Mouse (Mus musculus) embryo, embryonic 11 days (tissue): ENCODE data around the gene Mrps35.
A peak's percentile ranks its signal among the peaks of the same experiment; 100 is the strongest.

Experiments
- DNase-seq: peaks from one replicate; pipeline ENCODE4 v3.0.0-alpha.2; 2015

Mrps35 gene

DNA sequence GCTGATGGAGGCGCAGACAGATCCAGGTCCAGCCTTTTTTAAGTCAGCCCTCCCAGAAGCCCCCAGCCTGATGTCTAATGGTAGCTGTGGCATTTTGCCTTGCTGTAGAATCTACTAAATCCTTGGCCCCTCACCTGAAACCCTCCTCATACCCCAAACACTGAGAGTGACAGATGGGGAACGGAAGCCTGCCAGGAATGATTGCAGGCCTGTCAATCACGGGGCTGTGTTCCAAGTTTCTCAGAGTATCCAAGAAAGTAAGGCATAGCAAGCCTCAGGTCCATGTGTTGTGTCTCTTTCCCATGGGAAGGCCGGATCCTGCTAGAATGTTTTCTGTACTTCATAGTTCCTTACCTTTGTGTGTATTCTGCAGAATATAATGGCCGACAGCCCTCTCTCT, 47.6 kb downstream of the Mrps35 start:
- no peak for DNase-seq

GRCm38 (mm10) chr6:147091136-147092120, 48.9 kb downstream of the Mrps35 start, which contains the start of gene Klhl42:
TSS of gene Klhl42 (plus strand) at chr6:147091379.
- DNase-seq, result peak; percentile 85

DNA sequence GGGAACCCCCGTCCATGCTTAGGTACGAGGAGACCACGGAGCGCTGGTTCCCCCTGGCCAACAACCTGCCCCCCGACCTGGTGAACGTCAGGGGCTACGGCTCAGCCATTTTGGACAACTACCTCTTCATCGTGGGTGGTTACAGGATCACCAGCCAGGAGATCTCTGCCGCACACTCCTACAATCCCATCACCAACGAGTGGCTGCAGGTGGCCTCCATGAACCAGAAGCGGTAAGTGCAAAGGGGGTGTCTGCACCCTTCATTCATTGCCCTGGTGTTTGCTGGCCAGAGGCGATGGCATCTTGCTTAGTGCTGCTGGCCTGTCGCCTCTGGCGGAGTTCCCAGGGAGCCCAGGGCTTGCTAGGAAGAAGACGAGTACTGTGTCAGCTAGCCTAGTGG, 49.6 kb downstream of the Mrps35 start:
- DNase-seq, result peak; percentile 34

DNA sequence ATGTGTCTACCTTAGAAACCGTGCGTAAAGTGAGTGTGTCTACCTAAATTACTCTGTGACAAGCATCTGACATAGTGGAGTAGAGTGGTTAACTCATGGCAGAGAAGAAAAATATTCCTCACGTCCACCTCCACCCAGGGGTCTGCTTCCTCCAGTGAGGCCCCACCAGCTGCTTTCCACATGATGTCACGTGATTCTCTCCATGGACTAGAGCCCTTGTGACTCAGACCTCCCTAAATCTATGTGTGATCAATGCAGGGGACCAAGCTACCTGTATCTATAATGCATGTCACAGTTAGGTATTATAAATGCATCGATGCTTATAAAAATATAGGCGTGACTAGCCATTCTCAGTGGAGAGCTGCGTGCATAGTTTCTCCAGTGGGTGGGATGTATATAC, 52.2 kb downstream of the Mrps35 start:
- DNase-seq, result no peak

GRCm38 (mm10) chr6:147096109-147096508, 53.5 kb downstream of the Mrps35 start:
- no peak for DNase-seq

DNA sequence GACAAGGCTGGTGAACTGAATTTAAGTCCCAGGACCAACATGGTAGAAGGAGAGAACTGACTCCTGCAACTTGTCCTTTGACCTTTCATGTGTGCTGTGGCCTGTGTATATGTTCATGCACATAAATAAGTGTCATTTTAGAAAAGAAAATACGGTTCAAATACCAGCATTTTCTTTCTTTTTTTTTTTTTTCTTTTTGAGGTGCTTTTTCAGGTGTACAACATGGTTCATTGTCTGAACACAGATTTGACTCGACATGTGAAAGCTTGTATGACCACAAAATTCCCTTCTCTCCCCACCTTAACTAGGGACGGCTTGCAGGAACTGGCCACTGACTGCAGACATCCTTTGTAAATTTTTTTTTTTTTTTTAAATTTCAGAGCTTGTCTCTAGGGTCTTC, 54.4 kb downstream of the Mrps35 start:
- DNase-seq, result no peak

DNA sequence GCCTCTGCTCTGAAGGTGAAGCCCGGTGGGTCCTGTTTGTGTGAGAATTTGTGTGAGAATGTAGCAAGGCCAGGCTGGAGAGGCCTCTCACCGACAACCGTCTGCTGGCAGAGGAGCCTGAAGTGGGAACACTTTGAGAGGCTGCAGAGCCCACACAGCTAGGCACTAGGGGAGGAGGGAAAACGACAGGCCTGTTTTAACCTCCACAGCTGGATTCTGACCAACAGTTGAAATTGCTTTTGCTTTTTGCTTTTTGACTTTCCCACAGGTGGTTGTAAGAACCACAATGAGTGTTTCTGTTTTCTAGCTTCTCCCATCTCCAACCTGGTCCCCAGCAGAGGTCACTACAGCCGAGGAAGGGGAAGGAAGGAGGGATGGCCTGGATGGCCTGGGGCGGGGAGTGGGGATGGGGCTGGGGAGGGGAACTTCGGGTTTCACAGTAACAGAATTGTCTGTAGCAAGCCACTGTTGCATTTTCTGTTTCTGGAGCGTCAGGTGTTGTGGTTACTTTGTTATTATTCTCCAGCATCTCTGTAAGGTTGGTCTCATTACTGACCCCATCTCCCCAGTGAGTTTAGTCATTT, 54.9 kb downstream of the Mrps35 start:
- DNase-seq, result no peak

GRCm38 (mm10) chr6:147099458-147100277, 57.1 kb downstream of the Mrps35 start:
- no peak for DNase-seq

DNA sequence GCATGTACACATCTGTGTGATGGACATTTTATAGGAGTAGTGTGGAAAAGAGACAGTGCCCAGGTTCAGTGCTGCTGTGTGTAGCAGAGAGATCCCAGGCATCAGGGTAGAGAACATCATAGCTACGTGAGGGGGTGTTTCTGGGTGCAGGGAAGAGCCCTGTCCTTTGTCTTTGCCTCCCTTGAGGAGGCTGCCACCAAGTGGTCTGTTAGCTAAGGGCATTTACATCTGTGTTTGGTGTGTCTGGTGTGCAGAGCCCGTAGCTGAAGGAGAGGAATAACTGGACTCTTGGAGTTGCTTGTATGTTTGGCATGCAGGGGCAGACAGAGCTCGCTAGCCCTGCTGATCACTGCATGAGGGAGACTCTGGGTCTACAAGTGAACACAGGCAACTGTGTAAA, 59.7 kb downstream of the Mrps35 start:
- DNase-seq, result no peak

GRCm38 (mm10) chr6:147105529-147105928, 63.0 kb downstream of the Mrps35 start:
- no peak for DNase-seq

GRCm38 (mm10) chr6:147106716-147107115, 64.2 kb downstream of the Mrps35 start:
- no peak for DNase-seq

GRCm38 (mm10) chr6:147109283-147109682, 66.7 kb downstream of the Mrps35 start:
- no peak for DNase-seq

GRCm38 (mm10) chr6:147116579-147116978, 74.0 kb downstream of the Mrps35 start:
- peak; percentile 90 for DNase-seq

GRCm38 (mm10) chr6:147117764-147118163, 75.2 kb downstream of the Mrps35 start:
- no peak for DNase-seq

DNA sequence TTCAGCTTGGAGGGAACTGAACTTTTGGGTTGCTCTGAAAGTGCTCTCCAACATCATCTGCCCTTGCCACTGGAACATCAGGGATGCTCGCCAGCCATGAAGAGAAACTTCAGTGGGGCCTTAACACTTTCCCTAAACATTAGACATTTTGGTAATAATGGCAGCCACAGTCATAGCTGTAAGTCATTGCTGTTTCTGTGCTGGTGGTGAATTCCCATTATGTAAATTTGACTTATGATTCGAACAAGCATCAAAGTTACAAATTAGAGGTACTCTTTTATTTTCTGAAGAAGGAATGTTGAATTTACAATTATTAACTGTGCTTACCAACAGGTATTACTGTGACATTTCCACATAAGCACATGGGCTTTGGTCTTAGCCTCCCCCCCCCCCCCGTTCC, 75.6 kb downstream of the Mrps35 start:
- DNase-seq, result no peak

DNA sequence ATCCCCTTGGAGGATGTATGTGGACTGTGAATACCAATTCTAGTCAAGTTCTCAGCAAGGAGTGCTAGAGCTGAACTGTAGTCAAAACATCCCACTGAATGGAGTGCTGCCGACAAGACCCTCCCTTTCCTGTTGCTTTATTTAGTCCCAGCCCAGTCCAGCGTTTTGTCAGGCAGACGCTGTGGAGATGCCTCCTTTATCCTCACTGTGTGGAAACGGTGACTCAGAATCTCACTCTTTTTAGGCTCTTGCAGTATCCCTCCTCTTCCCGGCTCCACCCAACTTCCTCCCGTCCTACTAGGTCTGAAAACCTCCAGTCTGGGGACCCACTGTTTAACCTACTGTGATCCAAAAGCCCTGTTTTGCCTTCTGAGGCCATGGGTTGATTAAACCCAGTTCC, 78.8 kb downstream of the Mrps35 start:
- no peak for DNase-seq
